Mouse (Mus musculus): Measurements from ENCODE around the gene Dock9.

GRCm38 (mm10) chr14:121541262-121541661 is 256.4 kb downstream of the Dock9 start:
- TF ChIP-seq POLR2A (IDR thresholded peaks at IDR 0.05; ENCODE audit: extremely low read depth, insufficient read depth, low read length): no peak
- no peak for TF ChIP-seq CTCF (IDR thresholded peaks at IDR 0.05; ENCODE audit: extremely low read depth, insufficient read depth, low read length)

Measured in cortical plate, adult 2 months (tissue).